Mouse (Mus musculus) heart, adult 2 months (tissue): Measurements from ENCODE around the gene Ghdc.

ENCODE experiments used
- CTCF ChIP-seq: fragments of 200-600 bp; IDR thresholded peaks from 2 replicates; pipeline ENCODE4 v1.8.1; 2022; ENCODE audit warnings: antibody characterized with exemption, mild to moderate bottlenecking, moderate library complexity
- EP300 ChIP-seq: fragments of 200-500 bp; IDR thresholded peaks from 2 replicates; pipeline ENCODE4 v1.6.1; 2011; ENCODE audit warnings: low read depth, low read length, control low read depth; ENCODE audit not compliant: insufficient read depth

DNA sequence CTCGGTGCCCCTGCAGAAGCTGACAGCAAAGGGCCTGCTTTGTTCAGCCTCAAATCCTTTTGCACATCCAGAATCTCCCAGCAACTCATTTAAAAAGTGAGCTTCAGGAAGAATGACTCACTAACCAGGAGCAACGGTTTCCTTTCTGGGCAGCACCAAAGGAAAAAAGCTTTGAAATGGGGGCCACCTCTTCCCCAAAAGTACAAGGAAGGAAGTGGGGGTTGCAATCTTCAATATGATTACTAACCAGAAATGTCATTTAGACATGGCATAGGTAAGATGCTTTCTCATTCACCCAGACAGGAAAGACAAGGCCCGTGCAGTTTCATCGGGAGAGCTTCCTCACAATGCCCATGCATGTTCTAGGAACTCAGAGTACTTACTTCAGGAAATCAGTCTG is 49.5 kb downstream of the Ghdc start:
- no peak for TF ChIP-seq EP300
- no peak for TF ChIP-seq CTCF
